8 mouse cellular contexts compared by ENCODE assay signal in genomic region chr10:94426000-94426920, GRCm38 (mm10).
A peak's percentile ranks its signal among the peaks of the same experiment; 100 is the strongest.
DNase-seq lines count a peak whose midpoint lies in the region; ATAC-seq lines count a peak whose summit lies in the region.

No protein-coding gene starts in this region.

- H3K4me3 ChIP-seq in forebrain, embryonic 11.5 days (ENCODE audit: low read depth, low read length), result no peak overlapping the region
- H3K4me3 ChIP-seq in heart, embryonic 13.5 days, result no peak overlapping the region
- H3K4me3 ChIP-seq in kidney, embryonic 15.5 days (replicated peaks), result no peak overlapping the region

- peak; percentile 70 for ATAC-seq in forebrain, embryonic 11.5 days (replicated peaks; ENCODE audit: low FRiP score)
- peak; percentile 70; the same call in 1 of the 2 replicates for ATAC-seq in heart, embryonic 13.5 days (ENCODE audit: extremely low read depth, insufficient number of reproducible peaks, low FRiP score, low TSS enrichment)
- peak; percentile 82 for ATAC-seq in kidney, embryonic 15.5 days (replicated peaks; ENCODE audit: low FRiP score)
- peak; percentile 82 for ATAC-seq in monocyte, adult 5-6 weeks (replicated peaks; ENCODE audit: insufficient number of reproducible peaks, low FRiP score, low TSS enrichment, poor library complexity, severe bottlenecking)

- WGBS in forebrain, embryonic 11.5 days, result 63% methylated on average over 12 of the region's 12 CpGs
- 46% methylated on average over 12 of the region's 12 CpGs for WGBS in heart, embryonic 13.5 days
- WGBS in kidney, embryonic 15.5 days, result 57% methylated on average over 12 of the region's 12 CpGs

- no peak overlapping the region for H3K27ac ChIP-seq in forebrain, embryonic 11.5 days (ENCODE audit: low read depth, low read length)
- H3K27ac ChIP-seq in heart, embryonic 13.5 days (replicated peaks), result 0 out of 2 replicates have a peak overlapping the region, but pooled peaks have one; percentile 28
- H3K27ac ChIP-seq in kidney, embryonic 15.5 days, result no peak overlapping the region

- H3K4me2 ChIP-seq in forebrain, embryonic 11.5 days (ENCODE audit: low read depth, low read length, severe bottlenecking), result no peak overlapping the region
- H3K4me2 ChIP-seq in heart, embryonic 13.5 days, result no peak overlapping the region
- H3K4me2 ChIP-seq in kidney, embryonic 15.5 days, result no peak overlapping the region

- no peak overlapping the region for H3K9ac ChIP-seq in forebrain, embryonic 11.5 days (ENCODE audit: low read length)
- H3K9ac ChIP-seq in heart, embryonic 13.5 days, result no peak overlapping the region
- no peak overlapping the region for H3K9ac ChIP-seq in kidney, embryonic 15.5 days

- H3K4me1 ChIP-seq in forebrain, embryonic 11.5 days (replicated peaks; ENCODE audit: control insufficient read depth, insufficient read depth, low read length), result no peaks in the 10 kb centered on the region
- no peaks in the 10 kb centered on the region for H3K4me1 ChIP-seq in heart, embryonic 13.5 days
- H3K4me1 ChIP-seq in kidney, embryonic 15.5 days, result no peaks in the 10 kb centered on the region

- peak; percentile 80 for DNase-seq in CD4-positive helper T cell, adult 2 months (ENCODE audit: low read depth, low spot score)
- DNase-seq in adrenal gland, postnatal 25 days, result peak; percentile 50
- peak; percentile 61 for DNase-seq in forebrain, embryonic 11.5 days (ENCODE audit: low spot score)
- DNase-seq in liver, result peak; percentile 58
- DNase-seq in testis, postnatal 14 days (ENCODE audit: low spot score), result peak; percentile 80

- H3K9me3 ChIP-seq in forebrain, embryonic 11.5 days (ENCODE audit: control insufficient read depth, low read length), result no peaks in the 10 kb centered on the region
- no peaks in the 10 kb centered on the region for H3K9me3 ChIP-seq in heart, embryonic 13.5 days
- H3K9me3 ChIP-seq in kidney, embryonic 15.5 days (replicated peaks), result no peaks in the 10 kb centered on the region

- no peaks in the 10 kb centered on the region for H3K27me3 ChIP-seq in forebrain, embryonic 11.5 days (ENCODE audit: control insufficient read depth, insufficient read depth, low read length)
- H3K27me3 ChIP-seq in heart, embryonic 13.5 days (replicated peaks), result no peaks in the 10 kb centered on the region
- no peaks in the 10 kb centered on the region for H3K27me3 ChIP-seq in kidney, embryonic 15.5 days

- no peaks in the 10 kb centered on the region for H3K36me3 ChIP-seq in forebrain, embryonic 11.5 days (ENCODE audit: control insufficient read depth, insufficient read depth, low read length)
- H3K36me3 ChIP-seq in heart, embryonic 13.5 days, result no peaks in the 10 kb centered on the region
- H3K36me3 ChIP-seq in kidney, embryonic 15.5 days, result no peaks in the 10 kb centered on the region
